Mouse (Mus musculus) stomach, postnatal 0 days (tissue): ENCODE measurements at regions not wholly inside any gene's neighbourhood (a gene's known extent, or its start where the extent isn't known, plus 50 kb on each side); places are given as distances from the start of the nearest gene placed in this dataset.
"Not testable (repeated sequence)": the region's sequence is repeated elsewhere in the genome, so short reads cannot be mapped to it uniquely, and the experiment has no call there.

ENCODE experiments used
- ATAC-seq: fragments of 200-750 bp; cut with Nextera tagmentation; 2 replicates; pipeline ENCODE4 v1.8.0; 2017; ENCODE audit not compliant: low FRiP score, low TSS enrichment
- DNase-seq: peaks from one replicate; pipeline ENCODE4 v3.0.0-alpha.2; 2016; ENCODE audit warnings: low spot score
- H3K27ac ChIP-seq: fragments of 300-500 bp; sonication (generic); replicated peaks from 2 replicates; pipeline ENCODE4 v1.5.1; 2014; ENCODE audit warnings: mild to moderate bottlenecking, control low read depth
- H3K27me3 ChIP-seq: fragments of 300-500 bp; sonication (generic); 2 replicates; pipeline ENCODE4 v1.6.1; 2014; ENCODE audit warnings: low read length; ENCODE audit not compliant: control insufficient read depth, insufficient read depth
- H3K36me3 ChIP-seq: fragments of 300-500 bp; sonication (generic); 2 replicates; pipeline ENCODE4 v1.6.1; 2014; ENCODE audit warnings: low read length, mixed read lengths; ENCODE audit not compliant: control insufficient read depth, insufficient read depth
- H3K4me1 ChIP-seq: fragments of 300-500 bp; sonication (generic); replicated peaks from 2 replicates; pipeline ENCODE4 v1.6.1; 2014; ENCODE audit warnings: antibody characterized with exemption; ENCODE audit not compliant: control insufficient read depth, insufficient read depth
- H3K4me2 ChIP-seq: fragments of 300-500 bp; sonication (generic); replicated peaks from 2 replicates; pipeline ENCODE4 v1.6.1; 2014; ENCODE audit warnings: low read depth, mild to moderate bottlenecking, control low read depth, moderate library complexity
- H3K4me3 ChIP-seq: fragments of 300-500 bp; sonication (generic); 2 replicates; pipeline ENCODE4 v1.5.1; 2014; ENCODE audit warnings: low read depth, low read length, control low read depth
- H3K9ac ChIP-seq: fragments of 300-500 bp; sonication (generic); 2 replicates; pipeline ENCODE4 v1.6.1; 2014; ENCODE audit warnings: mild to moderate bottlenecking, low read length, control low read depth, mixed read lengths
- H3K9me3 ChIP-seq: fragments of 300-500 bp; sonication (generic); 2 replicates; pipeline ENCODE4 v1.6.1; 2016; ENCODE audit warnings: low read length; ENCODE audit not compliant: control insufficient read depth
- CTCF ChIP-seq: IDR thresholded peaks from 2 replicates; pipeline ENCODE4 v1.5.1; 2016; ENCODE audit warnings: antibody characterized with exemption, low read depth, mild to moderate bottlenecking, moderate library complexity
- EP300 ChIP-seq: optimal IDR thresholded peaks from 2 replicates; pipeline ENCODE3; 2016; ENCODE audit warnings: antibody characterized with exemption
- WGBS: fragments of 180-500 bp; shearing (Covaris S2); extraction: QIAGEN DNeasy Blood & Tissue Kit; methylation state at CpG from one replicate; pipeline ENCODE4 v1.1.7; 2014; 5-methylcytosine and 5-hydroxymethylcytosine counted together

- WGBS, result 22% methylated on average over 6 of the region's 6 CpGs
Measured at GRCm38 (mm10) chr10:53466261-53466660, 86.5 kb upstream of the Cep85l start.

DNA sequence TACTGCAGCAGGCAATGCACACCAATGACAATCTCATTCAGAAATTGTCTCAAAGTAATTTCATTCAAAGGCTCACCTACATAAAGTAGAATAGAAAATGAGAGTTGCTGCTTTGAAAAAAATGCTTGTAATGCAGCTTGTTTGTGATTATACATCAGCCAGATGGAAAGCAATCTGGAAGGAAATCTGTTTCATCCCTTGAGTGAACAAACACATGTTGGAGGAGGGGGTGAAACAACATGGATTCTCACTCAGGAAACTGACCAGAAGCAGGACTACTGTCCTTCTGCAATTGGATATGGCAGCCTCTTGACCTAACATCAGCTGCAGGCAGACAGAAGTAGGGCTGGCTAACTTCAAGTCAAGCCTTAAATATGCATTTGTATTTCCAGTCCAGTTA lies 84.8 kb upstream of the Cep85l start:
- Histone ChIP-seq H3K9me3 (no peaks in the 10 kb centered on the region), H3K36me3 (no peaks in the 10 kb centered on the region), H3K27ac (no peak overlapping the region), H3K4me1 (peaks cover 3% of the 10 kb centered on the region), H3K9ac (no peak overlapping the region), H3K27me3 (no peaks in the 10 kb centered on the region), H3K4me2 (no peak overlapping the region), H3K4me3 (no peak overlapping the region)
- DNase-seq (no peak), ATAC-seq (no peak)
- TF ChIP-seq CTCF (no peak), EP300 (no peak)

More at GRCm38 (mm10) chr10:53466261-53466660, 86.5 kb upstream of the Cep85l start:
- Histone ChIP-seq H3K9ac (no peak overlapping the region), H3K27me3 (no peaks in the 10 kb centered on the region), H3K4me1 (peaks cover 3% of the 10 kb centered on the region), H3K9me3 (no peaks in the 10 kb centered on the region), H3K36me3 (no peaks in the 10 kb centered on the region), H3K4me3 (no peak overlapping the region), H3K4me2 (no peak overlapping the region), H3K27ac (peak overlapping the region; percentile 63)
- 0 out of 2 replicates have a peak, but pooled peaks have one; percentile 30 for ATAC-seq
- no peak for TF ChIP-seq CTCF
- no peak for TF ChIP-seq EP300
- no peak for DNase-seq

DNA sequence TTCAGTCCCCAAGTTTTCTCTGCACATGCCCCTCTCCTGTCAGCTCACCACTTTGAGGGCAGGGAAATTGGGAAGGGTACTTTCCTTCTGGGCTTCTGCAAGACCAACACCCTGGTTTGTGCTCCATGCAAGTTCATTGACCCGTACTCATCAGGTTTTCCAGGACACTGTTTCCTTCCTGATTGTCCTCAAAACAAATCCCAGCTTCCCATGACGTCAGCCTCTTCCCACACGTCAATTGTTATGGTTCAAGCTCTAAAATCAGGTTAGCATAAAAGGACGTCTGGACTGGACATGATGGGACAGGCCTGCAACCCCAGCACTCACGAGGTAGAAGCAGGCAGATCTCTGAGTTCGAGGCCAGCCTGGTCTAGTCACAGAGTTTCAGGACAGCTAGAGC lies 84.3 kb upstream of the Cep85l start:
- DNase-seq, result no peak
- H3K9ac ChIP-seq, result no peak overlapping the region
- H3K4me1 ChIP-seq, result peaks cover 3% of the 10 kb centered on the region
- no peak for ATAC-seq
- WGBS, result 74% methylated on average over 6 of the region's 6 CpGs
- no peak overlapping the region for H3K27ac ChIP-seq
- H3K36me3 ChIP-seq, result no peaks in the 10 kb centered on the region
- no peak overlapping the region for H3K4me2 ChIP-seq
- H3K9me3 ChIP-seq, result no peaks in the 10 kb centered on the region
- no peak for TF ChIP-seq EP300
- TF ChIP-seq CTCF, result no peak
- no peak overlapping the region for H3K4me3 ChIP-seq
- H3K27me3 ChIP-seq, result no peaks in the 10 kb centered on the region

DNA sequence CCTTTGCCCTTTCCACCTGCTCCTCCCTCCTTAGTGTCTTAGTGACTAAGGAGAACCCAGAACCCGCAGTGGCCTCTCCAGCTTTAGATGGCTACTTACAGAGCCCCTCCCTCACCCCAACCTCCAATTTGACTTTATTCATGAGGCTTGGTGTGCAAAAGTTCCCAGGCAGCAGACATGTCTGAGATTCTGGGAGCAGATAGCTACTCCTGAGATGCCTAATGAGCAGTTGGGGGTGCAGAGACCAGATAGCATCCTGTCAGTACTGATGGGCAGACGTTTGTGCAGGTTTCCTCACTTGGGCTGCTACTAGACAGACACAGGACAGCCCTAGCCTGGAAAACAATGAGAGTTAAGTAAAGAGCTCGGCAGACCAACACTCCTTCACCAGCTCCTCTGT lies 83.7 kb upstream of the Cep85l start:
- TF ChIP-seq CTCF (no peak), EP300 (no peak)
- WGBS, result 64% methylated on average over 3 of the region's 3 CpGs
- Histone ChIP-seq H3K4me2 (no peak overlapping the region), H3K36me3 (no peaks in the 10 kb centered on the region), H3K4me3 (no peak overlapping the region), H3K9me3 (no peaks in the 10 kb centered on the region), H3K4me1 (peaks cover 3% of the 10 kb centered on the region), H3K27ac (no peak overlapping the region), H3K9ac (no peak overlapping the region), H3K27me3 (no peaks in the 10 kb centered on the region)
- ATAC-seq, result no peak
- DNase-seq, result no peak

- no peaks in the 10 kb centered on the region for H3K36me3 ChIP-seq
- no peak for DNase-seq
- no peak overlapping the region for H3K27ac ChIP-seq
- no peak for ATAC-seq
- no peak overlapping the region for H3K9ac ChIP-seq
- H3K4me2 ChIP-seq, result no peak overlapping the region
- peaks cover 3% of the 10 kb centered on the region for H3K4me1 ChIP-seq
- H3K27me3 ChIP-seq, result no peaks in the 10 kb centered on the region
- H3K4me3 ChIP-seq, result no peak overlapping the region
- 55% methylated on average over 15 of the region's 15 CpGs for WGBS
- no peaks in the 10 kb centered on the region for H3K9me3 ChIP-seq
- no peak for TF ChIP-seq CTCF
Measured at GRCm38 (mm10) chr10:53462449-53463308, 82.9 kb upstream of the Cep85l start.

GRCm38 (mm10) chr10:53461070-53461781 lies 81.5 kb upstream of the Cep85l start:
- Histone ChIP-seq H3K4me2 (no peak overlapping the region), H3K36me3 (no peaks in the 10 kb centered on the region), H3K27ac (no peak overlapping the region), H3K9me3 (no peaks in the 10 kb centered on the region), H3K4me1 (no peaks in the 10 kb centered on the region), H3K9ac (no peak overlapping the region), H3K27me3 (no peaks in the 10 kb centered on the region), H3K4me3 (no peak overlapping the region)
- no peak for DNase-seq
- ATAC-seq, result 0 out of 2 replicates have a peak, but pooled peaks have one; percentile 32
- 70% methylated on average over 7 of the region's 7 CpGs for WGBS
- TF ChIP-seq CTCF (peak; percentile 66), EP300 (no peak)

DNA sequence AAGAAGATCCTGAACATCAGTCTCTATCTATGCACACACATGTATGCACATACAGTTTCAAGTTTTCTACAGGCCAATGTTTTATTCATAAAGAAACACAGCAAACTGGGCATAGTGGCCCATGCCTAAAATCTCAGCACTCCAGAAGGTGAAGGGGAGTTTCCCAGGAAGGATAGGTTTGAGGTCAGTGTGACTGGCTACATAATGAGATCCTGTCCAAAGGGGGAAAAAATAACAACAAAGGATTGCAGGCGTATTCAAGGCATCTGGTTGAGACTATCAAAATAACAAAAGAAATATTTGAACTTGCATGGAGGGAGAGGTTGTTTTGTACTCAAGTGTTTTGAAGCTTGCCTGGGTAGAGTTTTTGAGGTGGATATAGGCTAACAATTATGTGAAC lies 80.0 kb upstream of the Cep85l start:
- 60% methylated on average over 1 of the region's 1 CpGs for WGBS
- H3K4me1 ChIP-seq, H3K36me3 ChIP-seq, DNase-seq, H3K4me3 ChIP-seq, H3K9ac ChIP-seq, H3K27ac ChIP-seq, H3K4me2 ChIP-seq, H3K9me3 ChIP-seq, ATAC-seq, H3K27me3 ChIP-seq: not testable (repeated sequence)
